Mouse (Mus musculus): ENCODE data around the gene Pygb.

The Pygb gene

GRCm38 (mm10) chr2:150788768-150789550 lies 2.4 kb downstream of the Pygb start:
- intact Hi-C loops (cut with DNase I), result loop anchor here (5.0 kb wide), 1 partner anchor 42 kb away; the partner anchor contains the start of gene Entpd6

DNA sequence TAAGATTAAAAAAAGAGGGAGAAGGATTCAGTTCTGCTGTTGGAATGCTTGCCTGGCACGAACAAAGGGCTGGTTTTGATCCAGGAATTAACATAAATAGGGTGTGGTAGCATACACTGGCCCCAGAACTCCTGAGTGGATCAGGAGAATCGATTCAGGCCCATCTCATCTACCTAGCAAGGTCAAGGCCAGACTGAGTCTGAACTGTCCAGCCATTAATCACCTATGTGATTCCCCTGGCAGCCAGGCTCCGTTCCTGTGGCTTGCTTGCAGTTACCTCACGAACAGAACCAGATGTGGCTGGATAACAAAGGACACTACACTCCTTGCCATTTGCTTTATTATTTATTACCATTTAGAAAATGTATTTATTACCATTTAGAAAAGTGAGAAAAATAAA lies 6.8 kb downstream of the Pygb start:
- intact Hi-C loops (cut with DNase I), result no loop called here

DNA sequence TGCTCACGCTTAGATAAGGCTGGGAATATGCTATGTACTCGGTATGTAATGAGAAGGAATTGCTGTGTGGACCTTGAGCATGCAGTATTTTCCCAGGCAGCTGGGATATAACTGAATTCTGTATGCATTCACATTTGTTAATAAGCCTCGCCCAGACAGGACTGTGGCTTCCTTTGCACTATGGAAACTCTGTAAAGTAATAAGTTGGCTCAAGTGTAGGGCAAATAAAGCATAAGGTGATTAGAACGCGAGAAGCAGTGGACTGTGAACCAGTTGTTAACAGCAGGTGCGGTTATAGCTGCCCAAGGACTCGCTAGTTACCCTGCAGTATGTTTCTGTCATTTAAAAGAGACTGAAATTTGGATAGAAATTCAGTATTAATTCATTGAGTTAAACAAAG lies 11.5 kb downstream of the Pygb start:
- intact Hi-C loops (cut with DNase I), result no loop called here

DNA sequence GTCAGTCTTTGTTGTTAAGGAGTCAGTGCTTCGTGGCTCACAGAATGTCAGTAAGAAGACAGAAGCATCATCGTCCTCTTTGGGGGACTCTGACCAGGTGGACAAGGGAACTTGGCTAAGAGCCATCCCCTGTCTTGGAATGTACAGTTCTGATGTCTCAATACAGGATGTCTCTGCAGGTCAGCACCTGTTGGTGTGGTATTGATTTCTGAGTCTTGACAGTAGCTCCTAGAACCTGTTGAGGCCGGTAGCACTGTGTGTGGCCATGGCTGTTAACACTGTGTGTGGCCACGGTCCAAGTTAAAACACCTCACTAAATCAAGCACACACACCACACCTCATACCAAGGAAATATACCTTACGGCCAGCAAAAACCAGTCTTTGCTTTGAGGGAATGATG lies 14.1 kb downstream of the Pygb start:
- intact Hi-C loops (cut with DNase I), result loop anchor here (5.0 to 10.0 kb wide), 2 partner anchors 114 to 197 kb away; no protein-coding TSS in a partner anchor

DNA sequence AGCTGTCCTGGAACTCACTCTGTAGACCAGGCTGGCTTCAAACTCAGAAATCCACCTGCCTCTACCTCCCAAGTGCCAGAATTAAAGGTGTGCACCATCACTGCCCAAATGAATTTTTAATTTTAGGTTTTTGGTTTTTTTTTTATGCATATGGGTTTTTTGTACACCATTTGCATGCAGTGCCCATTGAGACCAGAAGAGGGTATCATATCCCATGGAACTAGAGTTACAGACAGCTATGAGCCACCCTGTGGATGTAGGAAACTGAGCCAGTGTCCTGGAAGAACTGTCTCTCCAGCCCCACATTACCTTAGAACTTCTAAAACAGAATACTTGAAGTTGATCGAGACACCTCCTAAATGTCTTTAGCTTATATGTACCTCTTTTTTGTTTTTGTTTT lies 16.5 kb downstream of the Pygb start:
- intact Hi-C loops (cut with DNase I), result loop anchor here (5.0 to 10.0 kb wide), 2 partner anchors 112 to 194 kb away; no protein-coding TSS in a partner anchor

DNA sequence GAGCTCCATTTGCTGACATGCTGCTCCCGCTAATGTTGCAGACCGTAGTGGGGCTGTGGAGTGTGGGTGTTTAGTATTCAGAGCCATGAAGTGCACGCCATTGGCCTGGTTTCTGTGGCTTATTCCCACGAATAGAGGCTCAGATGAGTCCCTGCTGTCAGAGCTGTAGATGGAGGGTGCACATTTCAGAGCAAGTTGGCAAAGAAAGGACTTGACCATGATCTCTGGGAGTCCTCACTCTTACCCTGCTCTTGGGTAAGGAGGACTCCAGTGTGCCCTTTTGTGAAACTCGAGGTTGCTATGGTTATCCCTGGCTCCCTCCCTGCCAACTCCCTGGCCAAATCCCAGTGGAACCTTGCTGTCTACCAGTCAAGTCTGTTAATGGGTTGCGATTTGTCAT lies 21.8 kb downstream of the Pygb start:
- intact Hi-C loops (cut with DNase I), result loop anchor here (10.0 kb wide), 1 partner anchor 106 kb away; no protein-coding TSS in a partner anchor

GRCm38 (mm10) chr2:150808812-150809211 lies 22.3 kb downstream of the Pygb start:
- intact Hi-C loops (cut with DNase I), result loop anchor here (10.0 kb wide), 1 partner anchor 106 kb away; no protein-coding TSS in a partner anchor

GRCm38 (mm10) chr2:150810603-150811002 lies 24.1 kb downstream of the Pygb start:
- intact Hi-C loops (cut with DNase I), result no loop called here

- intact Hi-C loops (cut with DNase I), result no loop called here
Measured at GRCm38 (mm10) chr2:150812816-150813215, 26.3 kb downstream of the Pygb start.

DNA sequence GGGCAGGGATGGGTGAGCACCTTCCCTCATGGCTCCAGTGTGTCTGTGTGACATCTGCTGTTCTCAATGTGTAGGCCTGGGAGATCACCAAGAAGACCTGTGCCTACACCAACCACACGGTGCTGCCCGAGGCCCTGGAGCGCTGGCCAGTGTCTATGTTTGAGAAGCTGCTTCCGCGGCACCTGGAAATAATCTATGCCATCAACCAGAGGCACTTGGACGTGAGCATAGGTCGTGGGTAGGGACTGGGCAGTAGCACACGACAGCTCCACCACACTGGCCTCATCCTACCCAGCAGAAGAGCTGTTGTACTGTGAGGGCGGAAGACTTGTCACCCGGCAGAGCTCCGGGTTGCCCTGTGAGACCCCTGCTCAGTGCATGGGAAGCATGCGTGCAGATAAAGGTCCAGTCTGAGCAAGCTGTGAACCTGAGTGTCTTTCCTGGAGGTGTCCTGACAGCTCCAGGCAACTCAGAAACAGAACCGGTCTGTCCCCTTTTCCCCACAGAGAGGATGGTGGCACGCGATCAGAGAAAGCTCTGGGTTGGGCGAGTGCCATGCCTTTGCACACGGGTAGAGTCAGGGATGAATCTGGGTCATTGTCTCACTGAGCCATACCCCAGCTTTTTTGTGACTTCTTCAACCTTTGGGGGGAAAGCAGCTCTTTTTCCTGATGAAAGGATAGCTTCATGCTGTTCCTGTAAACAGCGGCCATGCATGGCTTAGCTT lies 30.3 kb downstream of the Pygb start:
- intact Hi-C loops (cut with DNase I), result no loop called here

DNA sequence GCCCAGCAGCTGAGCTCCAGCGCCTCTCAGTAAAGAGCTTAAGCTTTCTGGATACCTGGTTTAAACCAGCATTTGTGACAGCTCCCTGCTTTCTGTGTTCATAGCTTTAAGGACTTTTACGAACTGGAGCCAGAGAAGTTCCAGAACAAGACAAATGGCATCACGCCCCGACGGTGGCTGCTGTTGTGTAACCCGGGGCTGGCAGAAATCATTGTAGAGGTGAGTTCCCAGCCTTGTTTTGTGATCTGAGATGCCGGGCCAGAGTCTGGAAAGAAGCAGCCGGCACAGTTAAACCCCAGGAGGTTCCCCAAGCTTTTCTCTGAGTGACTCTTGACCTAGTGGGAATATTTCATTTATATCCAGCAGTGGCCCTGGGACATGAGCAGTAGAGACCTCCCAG lies 32.2 kb downstream of the Pygb start:
- intact Hi-C loops (cut with DNase I), result no loop called here

- intact Hi-C loops (cut with DNase I), result no loop called here
Measured at GRCm38 (mm10) chr2:150820720-150821119, 34.2 kb downstream of the Pygb start.

- intact Hi-C loops (cut with DNase I), result no loop called here
Measured at GRCm38 (mm10) chr2:150822987-150823386, 36.5 kb downstream of the Pygb start.

DNA sequence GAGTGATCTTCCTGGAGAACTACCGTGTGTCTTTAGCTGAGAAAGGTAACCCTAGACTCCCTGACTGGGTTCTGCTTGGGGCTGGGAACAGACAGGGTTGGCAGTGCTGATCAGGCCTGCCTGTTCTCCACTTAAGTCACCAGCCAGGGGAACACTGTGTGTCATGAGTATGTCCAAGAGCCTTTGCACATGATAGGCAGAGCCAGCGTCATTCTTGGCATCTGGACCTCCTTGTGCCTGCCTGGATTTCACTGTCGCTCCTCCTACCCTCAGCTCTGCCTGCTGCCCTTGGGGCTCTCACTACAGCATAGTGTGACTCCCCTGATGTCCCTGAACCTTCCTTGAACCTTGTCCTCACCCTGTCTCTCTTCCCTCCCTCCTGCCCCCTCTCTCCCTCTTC lies 39.9 kb downstream of the Pygb start:
- intact Hi-C loops (cut with DNase I), result no loop called here

- intact Hi-C loops (cut with DNase I), result no loop called here
Measured at GRCm38 (mm10) chr2:150828164-150828563, 41.6 kb downstream of the Pygb start.

GRCm38 (mm10) chr2:150828654-150829053 lies 42.1 kb downstream of the Pygb start:
- intact Hi-C loops (cut with DNase I), result no loop called here

DNA sequence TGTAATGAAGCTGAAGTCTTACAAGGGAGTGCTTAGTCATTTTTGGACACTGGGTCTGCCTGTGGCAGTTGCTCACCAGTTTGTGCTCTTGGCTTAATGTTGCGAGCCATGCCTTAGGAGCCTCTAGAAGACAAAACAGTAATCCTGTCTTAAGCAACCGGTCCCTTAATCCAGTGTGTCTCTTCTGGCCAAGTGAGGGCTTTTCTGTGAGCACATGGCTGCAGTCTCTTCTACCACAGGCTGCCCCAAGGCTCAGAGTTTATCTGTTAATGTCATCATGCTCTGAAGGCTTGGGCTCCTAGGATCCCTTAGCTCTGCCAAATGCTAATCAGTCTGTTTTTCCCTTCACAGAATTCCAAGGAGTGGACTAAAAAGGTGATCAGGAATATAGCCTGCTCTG lies 43.5 kb downstream of the Pygb start:
- intact Hi-C loops (cut with DNase I), result no loop called here

DNA sequence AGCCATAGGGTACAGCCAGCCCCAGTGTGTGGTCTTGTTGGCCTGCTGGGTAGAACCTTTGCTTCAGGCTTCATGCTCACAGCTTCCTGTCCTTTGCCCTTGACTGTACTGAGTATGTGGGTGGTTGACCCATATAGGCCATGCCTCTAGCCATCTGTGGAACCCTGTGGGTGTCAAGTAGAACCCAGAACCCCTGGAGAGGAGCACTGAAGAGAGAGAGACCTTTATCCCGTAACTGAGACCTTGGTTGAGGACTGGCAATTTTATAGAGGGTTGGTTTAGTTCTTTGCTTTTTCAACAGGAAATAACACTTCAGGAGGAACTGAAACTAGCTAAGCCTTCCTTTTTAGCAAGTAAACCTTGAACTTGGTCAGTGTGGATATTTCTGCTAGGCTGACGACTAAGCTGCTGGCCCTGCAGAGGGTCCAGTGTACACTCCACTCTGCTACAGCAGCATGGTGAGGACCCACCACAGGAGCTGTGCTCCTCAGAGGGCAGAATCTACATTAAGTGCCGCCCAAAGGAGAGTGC lies 44.4 kb downstream of the Pygb start:
- intact Hi-C loops (cut with DNase I), result no loop called here

- intact Hi-C loops (cut with DNase I), result no loop called here
Measured at GRCm38 (mm10) chr2:150832029-150832428, 45.5 kb downstream of the Pygb start.

- intact Hi-C loops (cut with DNase I), result no loop called here
Measured at GRCm38 (mm10) chr2:150834616-150835015, 48.1 kb downstream of the Pygb start.

GRCm38 (mm10) chr2:150835975-150836374 lies 49.4 kb downstream of the Pygb start:
- intact Hi-C loops (cut with DNase I), result no loop called here

DNA sequence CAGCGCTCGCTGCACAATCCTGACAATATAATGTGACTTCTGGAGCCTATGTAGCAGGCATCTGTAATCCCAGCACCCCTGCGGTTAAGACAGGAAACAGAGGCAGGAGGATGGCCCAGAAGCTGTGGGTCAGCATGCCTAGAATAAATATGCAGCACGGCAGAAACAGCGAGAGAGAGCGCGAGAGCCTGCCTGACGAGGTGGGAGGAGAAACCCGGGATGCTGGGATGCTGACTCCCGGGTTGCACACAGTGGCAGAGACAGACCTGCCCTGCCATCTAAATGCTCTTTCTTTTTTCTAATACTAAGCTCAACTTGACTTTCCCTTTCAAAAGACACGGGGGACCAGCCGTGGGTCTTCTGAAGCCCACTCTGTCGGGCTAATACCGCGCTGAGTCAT lies 50.4 kb downstream of the Pygb start:
- intact Hi-C loops (cut with DNase I), result no loop called here

Measured in adrenal gland (tissue).